Mouse (Mus musculus) kidney, postnatal 0 days (tissue): ENCODE measurements at regions not wholly inside any gene's neighbourhood (a gene's known extent, or its start where the extent isn't known, plus 50 kb on each side); places are given as distances from the start of the nearest gene placed in this dataset.

Source experiments
- ATAC-seq: fragments of 200-750 bp; cut with Nextera tagmentation; replicated peaks from 2 replicates; pipeline ENCODE4 v1.8.0; 2017; ENCODE audit warnings: low read depth, moderate number of reproducible peaks, moderate TSS enrichment, moderate library complexity; ENCODE audit not compliant: low FRiP score
- DNase-seq: peaks from one replicate; pipeline ENCODE4 v3.0.0-alpha.2; 2016; ENCODE audit warnings: low spot score
- H3K27ac ChIP-seq: fragments of 300-500 bp; sonication (generic); 2 replicates; pipeline ENCODE4 v1.5.1; 2014; ENCODE audit warnings: mild to moderate bottlenecking
- H3K27me3 ChIP-seq: fragments of 300-500 bp; sonication (generic); 2 replicates; pipeline ENCODE4 v1.6.1; 2014; ENCODE audit warnings: low read length, mixed read lengths; ENCODE audit not compliant: insufficient read depth
- H3K36me3 ChIP-seq: fragments of 300-500 bp; sonication (generic); 2 replicates; pipeline ENCODE4 v1.6.1; 2014; ENCODE audit warnings: low read length, mixed read lengths; ENCODE audit not compliant: insufficient read depth
- H3K4me1 ChIP-seq: fragments of 300-500 bp; sonication (generic); replicated peaks from 2 replicates; pipeline ENCODE4 v1.6.1; 2014; ENCODE audit warnings: antibody characterized with exemption, low read length, mixed read lengths; ENCODE audit not compliant: insufficient read depth
- H3K4me2 ChIP-seq: fragments of 300-500 bp; sonication (generic); 2 replicates; pipeline ENCODE4 v1.6.1; 2014; ENCODE audit warnings: mild to moderate bottlenecking, low read length, moderate library complexity, mixed read lengths
- H3K4me3 ChIP-seq: fragments of 300-500 bp; sonication (generic); replicated peaks from 2 replicates; pipeline ENCODE4 v1.5.1; 2014; ENCODE audit warnings: low read depth, low read length
- H3K9ac ChIP-seq: fragments of 300-500 bp; sonication (generic); 2 replicates; pipeline ENCODE4 v1.6.1; 2014; ENCODE audit warnings: low read depth, low read length
- H3K9me3 ChIP-seq: fragments of 300-500 bp; sonication (generic); replicated peaks from 2 replicates; pipeline ENCODE4 v1.6.1; 2016; ENCODE audit warnings: low read length, inconsistent platforms, mixed read lengths
- CTCF ChIP-seq: IDR thresholded peaks from 2 replicates; pipeline ENCODE4 v1.5.1; 2016; ENCODE audit warnings: antibody characterized with exemption, low read depth, mild to moderate bottlenecking, moderate library complexity
- WGBS: fragments of 180-500 bp; shearing (Covaris S2); extraction: QIAGEN DNeasy Blood & Tissue Kit; methylation state at CpG from one replicate; pipeline ENCODE4 v1.1.7; 2014; 5-methylcytosine and 5-hydroxymethylcytosine counted together

- no peak overlapping the region for H3K4me3 ChIP-seq
- DNase-seq: no peak
- H3K4me2 ChIP-seq: no peak overlapping the region
- no peak overlapping the region for H3K27ac ChIP-seq
- no peaks in the 10 kb centered on the region for H3K9me3 ChIP-seq
- 61% methylated on average over 3 of the region's 3 CpGs for WGBS
- no peak for TF ChIP-seq CTCF
- H3K36me3 ChIP-seq: no peaks in the 10 kb centered on the region
- no peak for ATAC-seq
- H3K4me1 ChIP-seq: peaks cover 13% of the 10 kb centered on the region
- H3K27me3 ChIP-seq: no peaks in the 10 kb centered on the region
- no peak overlapping the region for H3K9ac ChIP-seq
These were observed 348.5 kb downstream of the Eipr1 start for GRCm38 (mm10) chr12:29100042-29100570.

- H3K27ac ChIP-seq: no peak overlapping the region
- no peak overlapping the region for H3K9ac ChIP-seq
- no peaks in the 10 kb centered on the region for H3K9me3 ChIP-seq
- H3K4me1 ChIP-seq: no peaks in the 10 kb centered on the region
- ATAC-seq (no peak), DNase-seq (no peak)
- H3K27me3 ChIP-seq: no peaks in the 10 kb centered on the region
- H3K4me3 ChIP-seq: no peak overlapping the region
- H3K36me3 ChIP-seq: no peaks in the 10 kb centered on the region
- TF ChIP-seq CTCF: no peak
- H3K4me2 ChIP-seq: no peak overlapping the region
- WGBS: 79% methylated on average over 16 of the region's 16 CpGs
These were observed 355.5 kb downstream of the Eipr1 start for GRCm38 (mm10) chr12:29106893-29107719.

GRCm38 (mm10) chr12:29107720-29108051 lies 356.1 kb downstream of the Eipr1 start:
- no peak for ATAC-seq
- H3K4me2 ChIP-seq: no peak overlapping the region
- no peak overlapping the region for H3K27ac ChIP-seq
- H3K9me3 ChIP-seq: no peaks in the 10 kb centered on the region
- no peak for DNase-seq
- H3K4me3 ChIP-seq: no peak overlapping the region
- no peaks in the 10 kb centered on the region for H3K27me3 ChIP-seq
- no peak overlapping the region for H3K9ac ChIP-seq
- TF ChIP-seq CTCF: no peak
- H3K36me3 ChIP-seq: no peaks in the 10 kb centered on the region
- no peaks in the 10 kb centered on the region for H3K4me1 ChIP-seq
- 82% methylated on average over 3 of the region's 3 CpGs for WGBS

- 40% methylated on average over 2 of the region's 2 CpGs for WGBS
- no peak for TF ChIP-seq CTCF
- Histone ChIP-seq H3K36me3 (no peaks in the 10 kb centered on the region), H3K4me2 (no peak overlapping the region), H3K27ac (no peak overlapping the region), H3K27me3 (no peaks in the 10 kb centered on the region), H3K9ac (no peak overlapping the region), H3K4me1 (no peaks in the 10 kb centered on the region), H3K4me3 (no peak overlapping the region), H3K9me3 (no peaks in the 10 kb centered on the region)
- DNase-seq: no peak
- ATAC-seq: no peak
These were observed 366.7 kb downstream of the Eipr1 start for GRCm38 (mm10) chr12:29118336-29118735.

- Histone ChIP-seq H3K4me2 (no peak overlapping the region), H3K27ac (no peak overlapping the region), H3K9ac (no peak overlapping the region), H3K9me3 (no peaks in the 10 kb centered on the region), H3K27me3 (no peaks in the 10 kb centered on the region), H3K4me1 (no peaks in the 10 kb centered on the region), H3K4me3 (no peak overlapping the region), H3K36me3 (no peaks in the 10 kb centered on the region)
- DNase-seq (no peak), ATAC-seq (no peak)
- 79% methylated on average over 2 of the region's 2 CpGs for WGBS
- no peak for TF ChIP-seq CTCF
These were observed 369.6 kb downstream of the Eipr1 start for GRCm38 (mm10) chr12:29121159-29121558.

- no peak overlapping the region for H3K4me2 ChIP-seq
- H3K4me1 ChIP-seq: no peaks in the 10 kb centered on the region
- 63% methylated on average over 4 of the region's 4 CpGs for WGBS
- no peak overlapping the region for H3K9ac ChIP-seq
- no peak for ATAC-seq
- no peaks in the 10 kb centered on the region for H3K27me3 ChIP-seq
- H3K9me3 ChIP-seq: no peaks in the 10 kb centered on the region
- H3K4me3 ChIP-seq: no peak overlapping the region
- DNase-seq: no peak
- no peaks in the 10 kb centered on the region for H3K36me3 ChIP-seq
- H3K27ac ChIP-seq: no peak overlapping the region
- no peak for TF ChIP-seq CTCF
These were observed 371.3 kb downstream of the Eipr1 start for GRCm38 (mm10) chr12:29122931-29123330.
